In genomic region chr1:94993338-94993737, GRCm38 (mm10) we compare ENCODE assay signal across 27 mouse cellular contexts.
"Had no signal": no experiment of that assay in that cellular context is flagged by ENCODE, and none has a peak within 500 bp of the region (broad histone marks: within the 10 kb centered on the region; RNA-seq: fewer than 3 reads in every experiment).

No protein-coding gene starts in this region.

- H3K27me3 ChIP-seq: heart, embryonic 12.5 days; hindbrain, embryonic 12.5 days; intestine, embryonic 15.5 days; kidney, embryonic 15.5 days; limb, embryonic 12.5 days; liver, embryonic 13.5 days; liver, embryonic 15.5 days had no signal

- H3K9me3 ChIP-seq: heart, embryonic 10.5 days; heart, embryonic 12.5 days; hindbrain, embryonic 10.5 days; hindbrain, embryonic 12.5 days; intestine, embryonic 15.5 days; kidney, embryonic 15.5 days; limb, embryonic 10.5 days; limb, embryonic 12.5 days; liver, embryonic 13.5 days; liver, embryonic 15.5 days had no signal

- H3K4me3 ChIP-seq: gastrocnemius, adult 2 months; heart, embryonic 10.5 days; heart, embryonic 12.5 days; hindbrain, embryonic 10.5 days; hindbrain, embryonic 12.5 days; intestine, embryonic 15.5 days; kidney, embryonic 15.5 days; layer of hippocampus, adult 2 months; left cerebral cortex, adult 2 months; limb, embryonic 10.5 days; limb, embryonic 12.5 days; liver, embryonic 13.5 days; liver, embryonic 15.5 days had no signal

- H3K4me1 ChIP-seq: heart, embryonic 10.5 days; heart, embryonic 12.5 days; hindbrain, embryonic 10.5 days; hindbrain, embryonic 12.5 days; intestine, embryonic 15.5 days; kidney, embryonic 15.5 days; limb, embryonic 10.5 days; limb, embryonic 12.5 days; liver, embryonic 13.5 days; liver, embryonic 15.5 days had no signal

- H3K36me3 ChIP-seq: heart, embryonic 10.5 days; heart, embryonic 12.5 days; hindbrain, embryonic 10.5 days; hindbrain, embryonic 12.5 days; intestine, embryonic 15.5 days; kidney, embryonic 15.5 days; limb, embryonic 10.5 days; limb, embryonic 12.5 days; liver, embryonic 13.5 days; liver, embryonic 15.5 days had no signal

- H3K9ac ChIP-seq: heart, embryonic 12.5 days; hindbrain, embryonic 12.5 days; hindbrain, embryonic 14.5 days; intestine, embryonic 15.5 days; kidney, embryonic 15.5 days; limb, embryonic 12.5 days; liver, embryonic 13.5 days; liver, embryonic 15.5 days; liver, postnatal 0 days had no signal

- H3K27ac ChIP-seq: gastrocnemius, adult 2 months; heart, embryonic 10.5 days; hindbrain, embryonic 10.5 days; hindbrain, embryonic 12.5 days; hindbrain, embryonic 14.5 days; intestine, embryonic 15.5 days; kidney, embryonic 15.5 days; kidney, postnatal 0 days; layer of hippocampus, adult 2 months; left cerebral cortex, adult 2 months; limb, embryonic 10.5 days; limb, embryonic 12.5 days; liver, embryonic 13.5 days; liver, embryonic 15.5 days had no signal

- DNase-seq: gastrocnemius, adult 2 months; gastrocnemius, postnatal 10 days; gastrocnemius, postnatal 25 days; heart, adult 18-20 months; heart, postnatal 10 days; heart, postnatal 4 days; kidney, adult 11 months; kidney, adult 2 months; kidney, adult 9 months; kidney, postnatal 14 days; kidney, postnatal 36 days; liver; liver, embryonic 13.5 days; liver, postnatal 0 days had no signal
